Comparison of ENCODE assay signal across 27 mouse cellular contexts in the genomic region with DNA sequence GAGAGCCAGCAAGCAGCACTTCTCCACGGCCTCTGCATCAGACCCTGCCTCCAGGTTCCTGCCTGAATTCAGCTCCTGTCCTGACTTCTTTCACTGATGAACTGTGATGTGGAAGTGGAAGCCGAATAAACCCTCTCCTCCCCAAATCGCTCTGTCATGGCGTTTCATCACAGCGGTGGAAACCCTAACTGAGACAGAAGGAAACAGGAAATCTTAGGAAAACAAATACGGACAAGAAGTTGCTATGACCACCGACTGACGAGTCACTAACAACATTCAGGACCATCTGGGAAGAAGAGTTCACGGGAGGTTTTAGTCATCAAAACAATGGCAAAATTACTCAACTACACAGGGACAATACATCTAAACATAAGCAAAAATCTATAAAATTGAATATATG. TPM values are rescaled to one million over a fixed set of nuclear protein-coding genes. Genes with fewer than 3 reads are reported as not detected.
A peak's percentile ranks its signal among the peaks of the same experiment; 100 is the strongest.
DNase-seq lines count a peak whose midpoint lies in the region; ATAC-seq and TF ChIP-seq lines count a peak whose summit lies in the region.
"Had no signal": no experiment of that assay in that cellular context is flagged by ENCODE, and none has a peak within 500 bp of the region (broad histone marks: within the 10 kb centered on the region; RNA-seq: fewer than 3 reads in every experiment).

No protein-coding gene starts in this region.

- peaks cover 42% of the 10 kb centered on the region for H3K36me3 ChIP-seq in heart, postnatal 0 days (replicated peaks; ENCODE audit: control insufficient read depth, insufficient read depth, low read length)
- no peaks in the 10 kb centered on the region for H3K36me3 ChIP-seq in midbrain, embryonic 15.5 days (replicated peaks)
- H3K36me3 ChIP-seq in kidney, embryonic 16.5 days (ENCODE audit: insufficient read depth, low read length), result peaks cover 33% of the 10 kb centered on the region

- WGBS in heart, postnatal 0 days, result 61% methylated on average over 9 of the region's 9 CpGs
- 83% methylated on average over 9 of the region's 9 CpGs for WGBS in midbrain, embryonic 15.5 days
- 65% methylated on average over 9 of the region's 9 CpGs for whole genome bisulfite sequencing in kidney, embryonic 16.5 days

- no peaks in the 10 kb centered on the region for H3K9me3 ChIP-seq in heart, postnatal 0 days (replicated peaks; ENCODE audit: control insufficient read depth, low read length)
- H3K9me3 ChIP-seq in midbrain, embryonic 15.5 days, result no peaks in the 10 kb centered on the region
- H3K9me3 ChIP-seq in kidney, embryonic 16.5 days (ENCODE audit: low read length), result peaks cover 11% of the 10 kb centered on the region
- H3K9me3 ChIP-seq: limb, embryonic 10.5 days; limb, embryonic 15.5 days; liver, embryonic 13.5 days; megakaryocyte, embryonic 14.5 days; midbrain, embryonic 13.5 days had no signal

- no peak overlapping the region for H3K4me2 ChIP-seq in heart, postnatal 0 days (ENCODE audit: low read depth, low read length)
- no peak overlapping the region for H3K4me2 ChIP-seq in midbrain, embryonic 15.5 days
- no peak overlapping the region for H3K4me2 ChIP-seq in kidney, embryonic 16.5 days (replicated peaks; ENCODE audit: low read depth, low read length)
- H3K4me2 ChIP-seq: heart, embryonic 12.5 days; kidney, embryonic 15.5 days; limb, embryonic 15.5 days; liver, embryonic 13.5 days; lung, embryonic 14.5 days; midbrain, embryonic 13.5 days had no signal

- TF ChIP-seq CTCF in heart, postnatal 0 days (IDR thresholded peaks at IDR 0.05; ENCODE audit: low read depth), result no peak

- no peak for TF ChIP-seq EP300 in heart, postnatal 0 days (IDR thresholded peaks at IDR 0.05; ENCODE audit: low read depth)

- H3K9ac ChIP-seq in heart, postnatal 0 days (replicated peaks; ENCODE audit: low read depth, low read length), result no peak overlapping the region
- H3K9ac ChIP-seq in midbrain, embryonic 15.5 days, result no peak overlapping the region
- H3K9ac ChIP-seq in kidney, embryonic 16.5 days (replicated peaks; ENCODE audit: low read length), result no peak overlapping the region
- H3K9ac ChIP-seq: forebrain, postnatal 0 days; heart, embryonic 12.5 days; kidney, embryonic 15.5 days; limb, embryonic 15.5 days; liver, embryonic 13.5 days; lung, embryonic 14.5 days; midbrain, embryonic 13.5 days had no signal

- no peaks in the 10 kb centered on the region for H3K27me3 ChIP-seq in heart, postnatal 0 days (ENCODE audit: control insufficient read depth, insufficient read depth, low read length)
- H3K27me3 ChIP-seq in midbrain, embryonic 15.5 days (replicated peaks), result no peaks in the 10 kb centered on the region
- no peaks in the 10 kb centered on the region for H3K27me3 ChIP-seq in kidney, embryonic 16.5 days (ENCODE audit: insufficient read depth, low read length)
- H3K27me3 ChIP-seq: heart, embryonic 12.5 days; kidney, embryonic 15.5 days; limb, embryonic 15.5 days; liver, embryonic 13.5 days; megakaryocyte, embryonic 14.5 days; midbrain, embryonic 13.5 days; Patski had no signal

- ATAC-seq in heart, postnatal 0 days (ENCODE audit: insufficient read depth, low read depth), result no peak
- ATAC-seq in granulocyte monocyte progenitor cell, adult 5-6 weeks (replicated peaks; ENCODE audit: poor library complexity, severe bottlenecking), result peak; percentile 84
- no peak for ATAC-seq in midbrain, embryonic 15.5 days (replicated peaks)
- ATAC-seq in kidney, embryonic 16.5 days (ENCODE audit: low FRiP score, low TSS enrichment), result no peak
- ATAC-seq: forebrain, postnatal 0 days; hindbrain, embryonic 16.5 days; midbrain, embryonic 13.5 days; Patski had no signal

- no peak overlapping the region for H3K4me3 ChIP-seq in heart, postnatal 0 days (ENCODE audit: low read depth, low read length)
- H3K4me3 ChIP-seq in midbrain, embryonic 15.5 days, result no peak overlapping the region
- H3K4me3 ChIP-seq in kidney, embryonic 16.5 days (ENCODE audit: low read length), result no peak overlapping the region
- H3K4me3 ChIP-seq: erythroblast, embryonic 14.5 days; heart, adult 2 months; heart, embryonic 12.5 days; kidney, embryonic 15.5 days; limb, embryonic 10.5 days; limb, embryonic 15.5 days; liver, embryonic 13.5 days; midbrain, embryonic 13.5 days had no signal

- peak; percentile 12 for DNase-seq in heart, postnatal 0 days (ENCODE audit: low spot score)
- DNase-seq in heart, postnatal 4 days, result no peak
- DNase-seq in lung, postnatal 36 days, result peak; percentile 13
- no peak for DNase-seq in lung, adult 18-20 months
- DNase-seq: adrenal gland, postnatal 14 days; cerebellum, adult 11-12 months; cerebellum, adult 9-11 months; forebrain, postnatal 0 days; gastrocnemius, postnatal 25 days; heart, adult 2 months; heart, postnatal 10 days; kidney, adult 18-20 months; liver, embryonic 13.5 days; lung, embryonic 14.5 days; thymus, postnatal 4 days had no signal

- H3K27ac ChIP-seq in heart, postnatal 0 days (ENCODE audit: low read depth), result no peak overlapping the region
- no peak overlapping the region for H3K27ac ChIP-seq in midbrain, embryonic 15.5 days
- H3K27ac ChIP-seq in kidney, embryonic 16.5 days (ENCODE audit: low read length), result no peak overlapping the region
- H3K27ac ChIP-seq: heart, adult 2 months; kidney, embryonic 15.5 days; limb, embryonic 10.5 days; limb, embryonic 15.5 days; liver, embryonic 13.5 days; midbrain, embryonic 13.5 days had no signal

- no peaks in the 10 kb centered on the region for H3K4me1 ChIP-seq in heart, postnatal 0 days (ENCODE audit: control insufficient read depth, insufficient read depth)
- no peaks in the 10 kb centered on the region for H3K4me1 ChIP-seq in midbrain, embryonic 15.5 days
- no peaks in the 10 kb centered on the region for H3K4me1 ChIP-seq in kidney, embryonic 16.5 days (ENCODE audit: insufficient read depth, low read length)
- H3K4me1 ChIP-seq: heart, embryonic 12.5 days; kidney, embryonic 15.5 days; limb, embryonic 10.5 days; limb, embryonic 15.5 days; liver, embryonic 13.5 days; midbrain, embryonic 13.5 days had no signal

RNA-seq across cellular contexts. Expression of a gene that starts 28.6 kb away (rescaled TPM):
- 37.2 and 65.8 TPM in 2 replicates for total RNA-seq in heart, postnatal 0 days (2014; rRNA removed; ENCODE audit: low replicate concordance)
- polyA plus RNA-seq in heart, postnatal 0 days (2015; fragmentation: Nextera tagmentation; extraction: Ambion mirVana), result 139 and 161 TPM in 2 replicates
- 10 to 100 TPM; 55.0 to 55.2 TPM for total RNA-seq in heart, postnatal 4 days (2021)
- total RNA-seq in granulocyte monocyte progenitor cell, adult 5-6 weeks (2014; fragmentation: Nextera tagmentation), result 35.6 and 51.4 TPM in 2 replicates
- 50.7 and 58.2 TPM in 2 replicates for total RNA-seq in granulocyte monocyte progenitor cell, adult 5-6 weeks (2017)
- 26.5 and 28.7 TPM in 2 replicates for polyA plus RNA-seq in midbrain, embryonic 15.5 days (2015; fragmentation: Nextera tagmentation; extraction: Ambion mirVana)
- polyA plus RNA-seq in kidney, embryonic 16.5 days (2015; fragmentation: Nextera tagmentation; extraction: Ambion mirVana), result 79.4 and 89.3 TPM in 2 replicates

RNA-seq across cellular contexts. Expression of a gene that starts 28.9 kb away (rescaled TPM):
- total RNA-seq in heart, postnatal 0 days (2014; rRNA removed; ENCODE audit: low replicate concordance), result 4.4 and 19.2 TPM in 2 replicates
- 9.4 and 10.1 TPM in 2 replicates for polyA plus RNA-seq in heart, postnatal 0 days (2015; fragmentation: Nextera tagmentation; extraction: Ambion mirVana)
- 10 to 100 TPM; 19.4 to 21.6 TPM for total RNA-seq in heart, postnatal 4 days (2021)
- 22.0 and 38.4 TPM in 2 replicates for total RNA-seq in granulocyte monocyte progenitor cell, adult 5-6 weeks (2014; fragmentation: Nextera tagmentation)
- 33.9 and 43.1 TPM in 2 replicates for total RNA-seq in granulocyte monocyte progenitor cell, adult 5-6 weeks (2017)
- polyA plus RNA-seq in midbrain, embryonic 15.5 days (2015; fragmentation: Nextera tagmentation; extraction: Ambion mirVana), result 8.1 and 8.8 TPM in 2 replicates
- polyA plus RNA-seq in kidney, embryonic 16.5 days (2015; fragmentation: Nextera tagmentation; extraction: Ambion mirVana), result 45.5 and 46.3 TPM in 2 replicates

RNA-seq across cellular contexts. Expression of a gene that starts 50.6 kb away (rescaled TPM):
- 16.0 and 19.1 TPM in 2 replicates for total RNA-seq in heart, postnatal 0 days (2014; rRNA removed; ENCODE audit: low replicate concordance)
- 6.0 and 7.0 TPM in 2 replicates for polyA plus RNA-seq in heart, postnatal 0 days (2015; fragmentation: Nextera tagmentation; extraction: Ambion mirVana)
- 10 to 100 TPM; 17.7 to 18.3 TPM for total RNA-seq in heart, postnatal 4 days (2021)
- 9.8 and 10.8 TPM in 2 replicates for total RNA-seq in granulocyte monocyte progenitor cell, adult 5-6 weeks (2014; fragmentation: Nextera tagmentation)
- total RNA-seq in granulocyte monocyte progenitor cell, adult 5-6 weeks (2017), result 10.6 and 15.1 TPM in 2 replicates
- polyA plus RNA-seq in midbrain, embryonic 15.5 days (2015; fragmentation: Nextera tagmentation; extraction: Ambion mirVana), result 22.2 and 22.3 TPM in 2 replicates
- polyA plus RNA-seq in kidney, embryonic 16.5 days (2015; fragmentation: Nextera tagmentation; extraction: Ambion mirVana), result 12.0 and 12.9 TPM in 2 replicates

Comparison
In these comparisons a context has a peak if more than half of its experiments do, and no peak if none do; other contexts are left out.
1. DNase-seq: peak in heart, postnatal 0 days (single experiment) and lung, postnatal 36 days (single experiment); none in heart, postnatal 4 days (single experiment) and lung, adult 18-20 months (0 of 2).